Mouse (Mus musculus): ENCODE results near the gene Nkrf. TPM values are rescaled to one million over a fixed set of nuclear protein-coding genes. Genes with fewer than 3 reads are reported as not detected.

The Nkrf gene
- 12.9 TPM for total RNA-seq (2023)

DNA sequence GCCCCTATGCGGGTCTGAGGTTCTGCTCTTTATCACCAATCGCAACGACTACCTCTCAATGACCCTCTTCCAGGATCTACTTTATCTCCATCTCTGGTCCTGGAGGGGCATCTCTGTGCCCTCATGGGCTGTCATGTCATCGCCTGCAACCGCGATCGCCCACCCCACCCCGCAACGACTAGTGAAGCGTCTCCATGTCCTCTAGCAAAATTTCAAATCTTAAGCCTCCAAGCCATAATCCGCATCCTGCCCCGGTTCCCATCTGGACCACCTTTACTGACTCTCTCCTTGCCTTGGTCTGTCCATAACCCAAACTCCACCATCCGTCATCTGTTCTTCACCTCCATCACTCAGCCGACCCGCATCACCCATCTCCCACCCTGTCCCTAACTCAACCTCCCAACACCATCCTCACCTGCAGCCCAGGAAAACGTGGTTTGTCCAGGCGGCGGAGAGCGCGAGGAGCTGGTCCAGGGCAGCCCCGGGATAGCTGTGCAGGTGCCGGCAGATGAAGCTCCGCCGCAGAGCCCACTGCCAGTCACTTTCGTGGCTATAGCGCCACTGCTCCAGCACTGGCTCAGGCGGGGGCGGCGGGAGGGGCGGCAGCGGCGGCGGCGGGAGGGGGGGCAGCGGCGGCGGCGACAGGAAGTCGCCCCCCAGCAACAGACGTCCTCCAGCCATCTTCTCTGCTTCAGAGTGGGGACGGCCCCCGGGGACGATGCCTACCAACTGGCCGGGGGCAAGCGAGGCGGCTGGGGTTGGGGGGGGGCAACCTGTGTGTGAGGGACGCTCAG is at the start of gene Nkrf:
TSS of gene Nkrf (minus strand) at position 579 of the 794 bp plus-strand sequence.

DNA sequence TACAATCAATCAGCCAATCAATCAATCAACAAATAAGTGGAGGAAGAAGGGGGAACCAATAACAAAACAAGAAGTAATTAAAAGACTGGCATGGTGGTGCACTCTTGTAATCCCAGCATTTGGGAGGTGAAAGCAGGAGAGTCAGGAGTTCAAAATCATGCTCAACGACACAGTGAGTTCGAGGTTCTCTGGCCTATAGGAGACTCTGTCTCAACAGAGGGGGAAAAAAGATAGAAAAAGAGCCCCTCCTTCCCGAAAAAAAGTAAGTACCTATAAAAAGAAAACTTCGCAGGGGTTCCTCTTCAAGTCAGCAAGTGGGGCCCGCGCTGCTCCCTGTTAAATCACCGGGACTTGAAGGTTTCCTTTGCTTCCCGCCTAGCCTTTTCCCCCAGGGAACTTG is 28.9 kb downstream of the Nkrf start, which contains the start of the genes Ube2a and C330007P06Rik:
TSS of gene Ube2a (plus strand) at position 136 of the 400 bp plus-strand sequence.
TSS of gene C330007P06Rik (minus strand) at position 347 of the 400 bp plus-strand sequence.

Other genes with a start within 250 kb of the Nkrf start
- 0.80 TPM for gene Slc25a43, start 159.2 kb downstream of the Nkrf start, total RNA-seq (2023)
- 294 TPM for gene Slc25a5, start 107.2 kb downstream of the Nkrf start, total RNA-seq (2023)
- gene Ube2a, start 29.0 kb downstream of the Nkrf start, total RNA-seq (2023), result 65.0 TPM
- 28.0 TPM for gene C330007P06Rik, start 28.8 kb downstream of the Nkrf start, total RNA-seq (2023)
- gene Sept6, start 88.9 kb upstream of the Nkrf start, total RNA-seq (2023), result 164 TPM
- gene Sowahd, start 145.9 kb upstream of the Nkrf start, total RNA-seq (2023), result not detected
- 1,709 TPM for gene Rpl39, start 182.5 kb upstream of the Nkrf start, total RNA-seq (2023)
- 27.5 TPM for gene Upf3b, start 207.4 kb upstream of the Nkrf start, total RNA-seq (2023)
- 21.0 TPM for gene Nkap, start 223.9 kb upstream of the Nkrf start, total RNA-seq (2023)

All from CD8-positive naive resting alpha-beta T cell, adult 57 days (primary cell).